In the genomic region with DNA sequence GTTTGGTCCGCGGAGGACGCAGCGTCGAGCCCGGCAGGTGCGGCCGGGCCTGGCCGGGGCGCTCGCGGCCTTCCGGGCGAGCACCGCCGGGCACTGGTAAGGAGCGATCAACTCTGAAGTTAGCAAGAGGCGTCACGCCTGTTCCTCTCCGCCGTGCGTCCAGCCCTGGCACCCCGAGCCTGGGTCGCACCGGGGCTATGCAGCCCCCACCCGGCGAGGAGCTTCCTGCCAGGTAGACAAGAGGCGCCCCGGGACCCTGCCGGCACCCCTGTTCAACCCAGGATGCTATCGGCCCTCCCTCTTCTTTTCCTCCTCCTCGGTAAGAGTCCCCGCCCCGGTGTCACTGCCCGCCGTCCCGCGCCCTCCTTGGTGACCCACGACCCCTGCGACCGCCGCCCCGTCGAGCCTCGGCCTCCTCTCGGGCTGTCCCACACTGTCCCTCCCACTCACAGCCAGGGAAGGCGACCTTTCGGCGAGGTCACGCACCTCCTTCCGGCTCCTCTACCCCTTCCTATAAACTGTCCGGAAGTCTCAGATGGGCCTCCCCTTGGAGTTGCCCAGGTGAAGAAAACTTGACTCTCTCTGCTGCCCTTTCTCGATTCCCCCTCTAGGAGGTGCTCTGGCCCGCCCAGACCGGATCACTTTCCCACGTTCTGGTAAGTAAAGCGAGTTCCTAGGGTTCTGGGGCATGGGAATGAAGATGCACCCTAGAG, we compare ENCODE assay signal across 8 mouse cellular contexts. TPM values are rescaled to one million over a fixed set of nuclear protein-coding genes. Genes with fewer than 3 reads are reported as not detected.
DNase-seq lines count a peak whose midpoint lies in the region; ATAC-seq and TF ChIP-seq lines count a peak whose summit lies in the region.

No protein-coding gene starts in this region.

- TF ChIP-seq EP300 in ES-Bruce4 (IDR thresholded peaks at IDR 0.05; ENCODE audit: insufficient read depth, low read depth, low read length): no peak
- no peak for TF ChIP-seq EP300 in lung, postnatal 0 days (IDR thresholded peaks at IDR 0.05)

- DNase-seq in adrenal gland, postnatal 25 days: peak; percentile 58
- DNase-seq in lung, postnatal 0 days (ENCODE audit: low spot score): peak; percentile 91
- peak; percentile 83 for DNase-seq in thymus, postnatal 25 days

- H3K9ac ChIP-seq in ES-Bruce4 (ENCODE audit: low read depth, poor library complexity, severe bottlenecking): peak overlapping the region; percentile 84
- peak overlapping the region; percentile 84 for H3K9ac ChIP-seq in embryonic facial prominence, embryonic 13.5 days
- peak overlapping the region; percentile 83 for H3K9ac ChIP-seq in heart, embryonic 11.5 days (ENCODE audit: low read depth, low read length)
- H3K9ac ChIP-seq in kidney, embryonic 15.5 days: peak overlapping the region; percentile 86
- H3K9ac ChIP-seq in lung, postnatal 0 days (replicated peaks; ENCODE audit: low read depth): peak overlapping the region; percentile 58

- peak overlapping the region; percentile 87 for H3K4me2 ChIP-seq in embryonic facial prominence, embryonic 13.5 days
- H3K4me2 ChIP-seq in heart, embryonic 11.5 days: peak overlapping the region; percentile 85
- H3K4me2 ChIP-seq in kidney, embryonic 15.5 days: peak overlapping the region; percentile 77
- peak overlapping the region; percentile 83 for H3K4me2 ChIP-seq in lung, postnatal 0 days (replicated peaks; ENCODE audit: low read depth, low read length)

- H3K27me3 ChIP-seq in ES-Bruce4 (ENCODE audit: control insufficient read depth, insufficient read depth, low read length, poor library complexity, severe bottlenecking): no peaks in the 10 kb centered on the region
- no peaks in the 10 kb centered on the region for H3K27me3 ChIP-seq in embryonic facial prominence, embryonic 13.5 days
- no peaks in the 10 kb centered on the region for H3K27me3 ChIP-seq in heart, embryonic 11.5 days (ENCODE audit: control insufficient read depth, insufficient read depth, low read length)
- H3K27me3 ChIP-seq in kidney, embryonic 15.5 days: no peaks in the 10 kb centered on the region
- no peaks in the 10 kb centered on the region for H3K27me3 ChIP-seq in lung, postnatal 0 days (replicated peaks; ENCODE audit: insufficient read depth, low read length)

- no peak overlapping the region; the same call in 1 of the 2 replicates for H3K27ac ChIP-seq in ES-Bruce4 (ENCODE audit: insufficient read depth, low read length)
- peak overlapping the region; percentile 55 for H3K27ac ChIP-seq in embryonic facial prominence, embryonic 13.5 days
- peak overlapping the region; percentile 81 for H3K27ac ChIP-seq in heart, embryonic 11.5 days (ENCODE audit: low read depth, low read length)
- peak overlapping the region; percentile 92 for H3K27ac ChIP-seq in kidney, embryonic 15.5 days
- H3K27ac ChIP-seq in lung, postnatal 0 days (ENCODE audit: low read length): peak overlapping the region; percentile 94
- H3K27ac ChIP-seq in olfactory bulb, adult 2 months (ENCODE audit: insufficient read depth, low read depth, low read length): no peak overlapping the region

- H3K36me3 ChIP-seq in ES-Bruce4 (ENCODE audit: control insufficient read depth, insufficient read depth, low read length, poor library complexity, severe bottlenecking): peaks cover 4% of the 10 kb centered on the region; the same call in 1 of the 2 replicates
- H3K36me3 ChIP-seq in embryonic facial prominence, embryonic 13.5 days: peaks cover 27% of the 10 kb centered on the region
- H3K36me3 ChIP-seq in heart, embryonic 11.5 days (ENCODE audit: control insufficient read depth, insufficient read depth, low read length): peaks cover 14% of the 10 kb centered on the region; the same call in 1 of the 2 replicates
- H3K36me3 ChIP-seq in kidney, embryonic 15.5 days: peaks cover 39% of the 10 kb centered on the region
- H3K36me3 ChIP-seq in lung, postnatal 0 days (ENCODE audit: insufficient read depth, low read length): peaks cover 30% of the 10 kb centered on the region

- 1% methylated on average over 57 of the region's 57 CpGs for WGBS in embryonic facial prominence, embryonic 13.5 days
- 1% methylated on average over 48 of the region's 57 CpGs for WGBS in heart, embryonic 11.5 days (ENCODE audit: insufficient replicate concordance)
- under 1% methylated on average over 53 of the region's 57 CpGs for WGBS in kidney, embryonic 15.5 days
- WGBS in lung, postnatal 0 days: 4% methylated on average over 28 of the region's 57 CpGs
- WGBS in olfactory bulb, adult 2 months: 1% methylated on average over 54 of the region's 57 CpGs

- H3K4me1 ChIP-seq in ES-Bruce4 (ENCODE audit: control insufficient read depth, insufficient read depth, low read length): no peaks in the 10 kb centered on the region
- H3K4me1 ChIP-seq in embryonic facial prominence, embryonic 13.5 days: peaks cover 15% of the 10 kb centered on the region
- peaks cover 9% of the 10 kb centered on the region for H3K4me1 ChIP-seq in heart, embryonic 11.5 days (ENCODE audit: control insufficient read depth, insufficient read depth, low read length)
- peaks cover 16% of the 10 kb centered on the region for H3K4me1 ChIP-seq in kidney, embryonic 15.5 days
- peaks cover 8% of the 10 kb centered on the region; the same call in 1 of the 2 replicates for H3K4me1 ChIP-seq in lung, postnatal 0 days (ENCODE audit: insufficient read depth, low read depth, low read length)
- H3K4me1 ChIP-seq in olfactory bulb, adult 2 months (ENCODE audit: control insufficient read depth, insufficient read depth, low read length): peaks cover 3% of the 10 kb centered on the region; the same call in 1 of the 2 replicates

- peak; percentile 56 for ATAC-seq in embryonic facial prominence, embryonic 13.5 days (ENCODE audit: insufficient number of reproducible peaks, insufficient read depth, low FRiP score, low TSS enrichment, low read depth)
- ATAC-seq in heart, embryonic 11.5 days (replicated peaks; ENCODE audit: insufficient number of reproducible peaks, low FRiP score, low TSS enrichment): peak; percentile 63
- peak; percentile 83 for ATAC-seq in kidney, embryonic 15.5 days (replicated peaks; ENCODE audit: low FRiP score)
- ATAC-seq in lung, postnatal 0 days: peak; percentile 86

- TF ChIP-seq CTCF in ES-Bruce4 (IDR thresholded peaks at IDR 0.05; ENCODE audit: low read depth, low read length): peak; percentile 73
- TF ChIP-seq CTCF in lung, postnatal 0 days (IDR thresholded peaks at IDR 0.05): peak; percentile 81
- 0 out of 2 replicates have a peak, but pooled peaks have one; percentile 18 for TF ChIP-seq CTCF in olfactory bulb, adult 2 months (IDR thresholded peaks at IDR 0.05; ENCODE audit: insufficient read depth, low read depth, low read length)

- no peaks in the 10 kb centered on the region for H3K9me3 ChIP-seq in ES-Bruce4 (replicated peaks; ENCODE audit: control insufficient read depth, insufficient read depth, low read length, poor library complexity, severe bottlenecking)
- H3K9me3 ChIP-seq in embryonic facial prominence, embryonic 13.5 days: no peaks in the 10 kb centered on the region
- H3K9me3 ChIP-seq in heart, embryonic 11.5 days (replicated peaks; ENCODE audit: control insufficient read depth, low read length): no peaks in the 10 kb centered on the region
- no peaks in the 10 kb centered on the region for H3K9me3 ChIP-seq in kidney, embryonic 15.5 days (replicated peaks)
- H3K9me3 ChIP-seq in lung, postnatal 0 days (ENCODE audit: low read length): no peaks in the 10 kb centered on the region

- peak overlapping the region; percentile 87 for H3K4me3 ChIP-seq in ES-Bruce4 (ENCODE audit: low read depth, low read length)
- H3K4me3 ChIP-seq in embryonic facial prominence, embryonic 13.5 days: peak overlapping the region; percentile 87
- H3K4me3 ChIP-seq in heart, embryonic 11.5 days (ENCODE audit: low read depth, low read length): peak overlapping the region; percentile 63
- peak overlapping the region; percentile 90 for H3K4me3 ChIP-seq in kidney, embryonic 15.5 days (replicated peaks)
- peak overlapping the region; percentile 78 for H3K4me3 ChIP-seq in lung, postnatal 0 days (ENCODE audit: low read depth, low read length)
- peak overlapping the region; percentile 88 for H3K4me3 ChIP-seq in olfactory bulb, adult 2 months (ENCODE audit: insufficient read depth, low read depth, low read length)

- no peak for TF ChIP-seq POLR2A in ES-Bruce4 (IDR thresholded peaks at IDR 0.05; ENCODE audit: insufficient read depth, low read length)
- TF ChIP-seq POLR2A in olfactory bulb, adult 2 months (IDR thresholded peaks at IDR 0.05; ENCODE audit: insufficient read depth, low read depth, low read length): no peak

RNA-seq across cellular contexts. Expression of gene Lrp10, which starts 0.5 kb away (rescaled TPM):
- polyA plus RNA-seq in ES-Bruce4 (2011; ENCODE audit: insufficient read depth, insufficient read length, low read depth, missing spikeins): 22.9 and 25.8 TPM in 2 replicates
- 109 and 130 TPM in 2 replicates for total RNA-seq in adrenal gland, postnatal 25 days (2021)
- polyA plus RNA-seq in embryonic facial prominence, embryonic 13.5 days (2015; fragmentation: Nextera tagmentation; extraction: Ambion mirVana): 29.7 and 33.1 TPM in 2 replicates
- 31.8 and 35.2 TPM in 2 replicates for polyA plus RNA-seq in heart, embryonic 11.5 days (2014; fragmentation: Nextera tagmentation; extraction: Ambion mirVana)
- 46.8 and 54.6 TPM in 2 replicates for polyA plus RNA-seq in kidney, embryonic 15.5 days (2015; fragmentation: Nextera tagmentation; extraction: Ambion mirVana)
- polyA plus RNA-seq in lung, postnatal 0 days (2015; fragmentation: Nextera tagmentation; extraction: Ambion mirVana): 92.5 and 96.5 TPM in 2 replicates
- polyA plus RNA-seq in olfactory bulb, adult 2 months (2012; ENCODE audit: insufficient read depth, insufficient read length, low replicate concordance, missing spikeins): not detected in 2 replicates

RNA-seq across cellular contexts. Expression of gene Rem2, which starts 11.5 kb away (rescaled TPM):
- 2.6 and 4.0 TPM in 2 replicates for polyA plus RNA-seq in ES-Bruce4 (2011; ENCODE audit: insufficient read depth, insufficient read length, low read depth, missing spikeins)
- total RNA-seq in adrenal gland, postnatal 25 days (2021): 0.64 and 0.67 TPM in 2 replicates
- 2.1 and 3.6 TPM in 2 replicates for polyA plus RNA-seq in embryonic facial prominence, embryonic 13.5 days (2015; fragmentation: Nextera tagmentation; extraction: Ambion mirVana)
- 2.0 TPM in 2 replicates for polyA plus RNA-seq in heart, embryonic 11.5 days (2014; fragmentation: Nextera tagmentation; extraction: Ambion mirVana)
- 6.3 and 6.8 TPM in 2 replicates for polyA plus RNA-seq in kidney, embryonic 15.5 days (2015; fragmentation: Nextera tagmentation; extraction: Ambion mirVana)
- polyA plus RNA-seq in lung, postnatal 0 days (2015; fragmentation: Nextera tagmentation; extraction: Ambion mirVana): 11.9 and 16.0 TPM in 2 replicates
- polyA plus RNA-seq in olfactory bulb, adult 2 months (2012; ENCODE audit: insufficient read depth, insufficient read length, low replicate concordance, missing spikeins): not detected in 2 replicates

RNA-seq across cellular contexts. Expression of gene Mmp14, which starts 33.0 kb away (rescaled TPM):
- 50.4 and 60.7 TPM in 2 replicates for polyA plus RNA-seq in ES-Bruce4 (2011; ENCODE audit: insufficient read depth, insufficient read length, low read depth, missing spikeins)
- total RNA-seq in adrenal gland, postnatal 25 days (2021): 56.4 and 68.5 TPM in 2 replicates
- polyA plus RNA-seq in embryonic facial prominence, embryonic 13.5 days (2015; fragmentation: Nextera tagmentation; extraction: Ambion mirVana): 202 and 208 TPM in 2 replicates
- 84.3 and 90.2 TPM in 2 replicates for polyA plus RNA-seq in heart, embryonic 11.5 days (2014; fragmentation: Nextera tagmentation; extraction: Ambion mirVana)
- 155 and 168 TPM in 2 replicates for polyA plus RNA-seq in kidney, embryonic 15.5 days (2015; fragmentation: Nextera tagmentation; extraction: Ambion mirVana)
- 150 and 155 TPM in 2 replicates for polyA plus RNA-seq in lung, postnatal 0 days (2015; fragmentation: Nextera tagmentation; extraction: Ambion mirVana)
- polyA plus RNA-seq in olfactory bulb, adult 2 months (2012; ENCODE audit: insufficient read depth, insufficient read length, low replicate concordance, missing spikeins): not detected in 2 replicates

RNA-seq across cellular contexts. Expression of gene Mrpl52, which starts 37.7 kb away (rescaled TPM):
- 114 and 115 TPM in 2 replicates for polyA plus RNA-seq in ES-Bruce4 (2011; ENCODE audit: insufficient read depth, insufficient read length, low read depth, missing spikeins)
- total RNA-seq in adrenal gland, postnatal 25 days (2021): 197 and 205 TPM in 2 replicates
- polyA plus RNA-seq in embryonic facial prominence, embryonic 13.5 days (2015; fragmentation: Nextera tagmentation; extraction: Ambion mirVana): 203 and 286 TPM in 2 replicates
- polyA plus RNA-seq in heart, embryonic 11.5 days (2014; fragmentation: Nextera tagmentation; extraction: Ambion mirVana): 242 and 250 TPM in 2 replicates
- polyA plus RNA-seq in kidney, embryonic 15.5 days (2015; fragmentation: Nextera tagmentation; extraction: Ambion mirVana): 265 and 305 TPM in 2 replicates
- polyA plus RNA-seq in lung, postnatal 0 days (2015; fragmentation: Nextera tagmentation; extraction: Ambion mirVana): 251 and 266 TPM in 2 replicates
- polyA plus RNA-seq in olfactory bulb, adult 2 months (2012; ENCODE audit: insufficient read depth, insufficient read length, low replicate concordance, missing spikeins): not detected in 2 replicates

RNA-seq across cellular contexts. Expression of gene Slc7a7, which starts 46.9 kb away (rescaled TPM):
- 46.6 and 47.7 TPM in 2 replicates for polyA plus RNA-seq in ES-Bruce4 (2011; ENCODE audit: insufficient read depth, insufficient read length, low read depth, missing spikeins)
- 5.4 and 5.9 TPM in 2 replicates for total RNA-seq in adrenal gland, postnatal 25 days (2021)
- polyA plus RNA-seq in embryonic facial prominence, embryonic 13.5 days (2015; fragmentation: Nextera tagmentation; extraction: Ambion mirVana): 4.5 and 6.2 TPM in 2 replicates
- polyA plus RNA-seq in heart, embryonic 11.5 days (2014; fragmentation: Nextera tagmentation; extraction: Ambion mirVana): 8.0 TPM in 2 replicates
- polyA plus RNA-seq in kidney, embryonic 15.5 days (2015; fragmentation: Nextera tagmentation; extraction: Ambion mirVana): 11.0 and 11.4 TPM in 2 replicates
- 20.7 and 24.3 TPM in 2 replicates for polyA plus RNA-seq in lung, postnatal 0 days (2015; fragmentation: Nextera tagmentation; extraction: Ambion mirVana)
- polyA plus RNA-seq in olfactory bulb, adult 2 months (2012; ENCODE audit: insufficient read depth, insufficient read length, low replicate concordance, missing spikeins): not detected in 2 replicates

Comparison
In these comparisons a context has a peak if more than half of its experiments do, and no peak if none do; other contexts are left out.
1. H3K27ac ChIP-seq: peak in embryonic facial prominence, embryonic 13.5 days (single experiment), heart, embryonic 11.5 days (single experiment), kidney, embryonic 15.5 days (single experiment) and lung, postnatal 0 days (single experiment); none in ES-Bruce4 (single experiment) and olfactory bulb, adult 2 months (single experiment).
2. CTCF ChIP-seq: peak in every context shown above with its lines; median percentile 81 in lung, postnatal 0 days; 73 in ES-Bruce4; 18 in olfactory bulb, adult 2 months.
3. RNA of gene Mmp14, which starts 33.0 kb away (polyA plus RNA-seq): 202 to 208 TPM in embryonic facial prominence, embryonic 13.5 days, 155 to 168 TPM in kidney, embryonic 15.5 days, 150 to 155 TPM in lung, postnatal 0 days, 84.3 to 90.2 TPM in heart, embryonic 11.5 days and 50.4 to 60.7 TPM in ES-Bruce4; not detected in olfactory bulb, adult 2 months; every median in the first group is over 10 times any median in the second.
4. Peak in every context shown above with its lines, with median percentiles within 50 percentile points of each other: H3K4me3 ChIP-seq, H3K9ac ChIP-seq, DNase-seq, ATAC-seq and H3K4me2 ChIP-seq.